Mouse (Mus musculus) CH12.LX (cell line): Measurements from ENCODE around the gene Ddx39. TPM values are rescaled to one million over a fixed set of nuclear protein-coding genes. Genes with fewer than 3 reads are reported as not detected.

ENCODE experiments used
- DNase-seq: peaks from one replicate; pipeline ENCODE4 v3.0.0-alpha.2; 2013; ENCODE audit errors: extremely low read depth
- H3K27ac ChIP-seq: 2 replicates; pipeline ENCODE4 v1.5.1; 2012; ENCODE audit warnings: low read depth, mild to moderate bottlenecking, control low read depth, moderate library complexity; ENCODE audit not compliant: insufficient read depth
- H3K27me3 ChIP-seq: replicated peaks from 2 replicates; pipeline ENCODE3; 2012; ENCODE audit warnings: inconsistent platforms
- H3K36me3 ChIP-seq, 2 experiments: replicated peaks in 1 of 2; 2 replicates each; pipeline versions ENCODE3 to v1.6.1; 2012; ENCODE audit warnings: inconsistent platforms in 1 of 2, low read length in 1 of 2, mild to moderate bottlenecking in 1 of 2, mixed read lengths in 1 of 2, moderate library complexity in 1 of 2; ENCODE audit not compliant: control insufficient read depth in 1 of 2, insufficient read depth in 1 of 2
- H3K4me1 ChIP-seq, 2 experiments: 2 replicates each; pipeline ENCODE4 v1.6.1; 2012; ENCODE audit warnings: inconsistent platforms in 1 of 2, moderate library complexity in 1 of 2; ENCODE audit not compliant: insufficient read depth in 2 of 2, control insufficient read depth in 1 of 2
- H3K4me2 ChIP-seq: 2 replicates; pipeline ENCODE4 v1.6.1; 2012; ENCODE audit warnings: low read depth, mild to moderate bottlenecking, control low read depth; ENCODE audit not compliant: poor library complexity, insufficient read depth, severe bottlenecking
- H3K4me3 ChIP-seq, 3 experiments: fragments of 150-350 bp in 1 of 3; sonication (generic) in 1 of 3; replicated peaks in 1 of 3; 2 replicates each; pipeline versions ENCODE3 to v1.5.1; 2011 to 2012; ENCODE audit warnings: low read depth in 2 of 3, low read length in 2 of 3, mild to moderate bottlenecking in 2 of 3, moderate library complexity in 2 of 3, control low read depth in 1 of 3, improper control_type of control experiment in 1 of 3, inconsistent platforms in 1 of 3, mixed read lengths in 1 of 3; ENCODE audit not compliant: poor library complexity in 1 of 3
- H3K79me2 ChIP-seq: replicated peaks from 2 replicates; pipeline ENCODE4 v1.6.1; 2012; ENCODE audit warnings: mild to moderate bottlenecking, moderate library complexity; ENCODE audit not compliant: control insufficient read depth, poor library complexity, insufficient read depth, severe bottlenecking; ENCODE audit errors: extremely low read depth
- H3K9ac ChIP-seq: 2 replicates; pipeline ENCODE4 v1.6.1; 2012; ENCODE audit warnings: low read depth, mild to moderate bottlenecking, control low read depth, moderate library complexity; ENCODE audit not compliant: insufficient read depth
- H3K9me3 ChIP-seq: replicated peaks from 2 replicates; pipeline ENCODE3; 2012; ENCODE audit warnings: low read length, inconsistent platforms, mixed read lengths
- BHLHE40 ChIP-seq: IDR thresholded peaks from 2 replicates; pipeline ENCODE4 v1.6.1; 2011; ENCODE audit warnings: mild to moderate bottlenecking, low read depth, low read length, improper control_type of control experiment
- ELF1 ChIP-seq: IDR thresholded peaks from 2 replicates; pipeline ENCODE4 v1.6.1; 2014; ENCODE audit warnings: low read depth, mild to moderate bottlenecking, inconsistent platforms, low read length, improper control_type of control experiment
- JUN ChIP-seq: IDR thresholded peaks from 2 replicates; pipeline ENCODE4 v1.6.1; 2011; ENCODE audit warnings: low read depth, mild to moderate bottlenecking, low read length, improper control_type of control experiment, moderate library complexity; ENCODE audit not compliant: insufficient read depth
- MAX ChIP-seq: IDR thresholded peaks from 2 replicates; pipeline ENCODE4 v1.6.1; 2011; ENCODE audit warnings: low read length, improper control_type of control experiment
- NRF1 ChIP-seq: IDR thresholded peaks from 2 replicates; pipeline ENCODE4 v1.6.1; 2014; ENCODE audit warnings: low read depth, mild to moderate bottlenecking, inconsistent platforms, low read length, improper control_type of control experiment, moderate library complexity
- POLR2A ChIP-seq: IDR thresholded peaks from 2 replicates; pipeline ENCODE4 v1.6.1; 2011; ENCODE audit warnings: low read depth, mild to moderate bottlenecking, improper control_type of control experiment, low read length
- RAD21 ChIP-seq: IDR thresholded peaks from 2 replicates; pipeline ENCODE4 v1.6.1; 2011; ENCODE audit warnings: low read depth, mild to moderate bottlenecking, low read length, improper control_type of control experiment, moderate library complexity
- RCOR1 ChIP-seq: conservative IDR thresholded peaks from 2 replicates; pipeline ENCODE4 v1.6.1; 2012; ENCODE audit warnings: low read depth, mild to moderate bottlenecking, inconsistent platforms, low read length, improper control_type of control experiment
- TBP ChIP-seq: conservative IDR thresholded peaks from 2 replicates; pipeline ENCODE4 v1.6.1; 2011; ENCODE audit warnings: low read depth, low read length, improper control_type of control experiment
- TCF12 ChIP-seq: IDR thresholded peaks from 2 replicates; pipeline ENCODE4 v1.6.1; 2014; ENCODE audit warnings: low read depth, mild to moderate bottlenecking, inconsistent platforms, low read length, improper control_type of control experiment
- UBTF ChIP-seq: IDR thresholded peaks from 2 replicates; pipeline ENCODE4 v1.6.1; 2012; ENCODE audit warnings: low read depth, mild to moderate bottlenecking, inconsistent platforms, low read length, improper control_type of control experiment, moderate library complexity
- USF1 ChIP-seq: IDR thresholded peaks from 2 replicates; pipeline ENCODE4 v1.6.1; 2014; ENCODE audit warnings: low read depth, mild to moderate bottlenecking, inconsistent platforms, low read length, improper control_type of control experiment
- dilution Hi-C: fragments of 300-500 bp; cut with MboI; formaldehyde crosslinking; loops from 2 replicates; pipeline ENCODE4 v1.14.3; 2020; ENCODE audit warnings: low sequenced_read_pairs; ENCODE audit not compliant: extremely low pct_unique_long_range_greater_than_20kb, extremely low pct_ligation_motif_present
- in situ Hi-C: fragments of 300-500 bp; cut with MboI; formaldehyde crosslinking; loops from 3 replicates; pipeline ENCODE4 v1.14.3; 2019; ENCODE audit warnings: low sequenced_read_pairs, low pct_ligation_motif_present, low pct_unique_long_range_greater_than_20kb, mixed read lengths
- polyA plus RNA-seq: library from polyadenylated mRNA; unstranded; fragments of >175 nt; gene quantifications from 2 replicates; pipeline ENCODE4 v1.2.1, GENCODE M21; 2012; ENCODE audit warnings: low read depth; ENCODE audit not compliant: insufficient read length
- total RNA-seq, 2 experiments: library from RNA; depleted of rRNA; stranded (reverse); fragments of 300-350 nt in 1 of 2; fragments of >200 nt in 1 of 2; gene quantifications; 2 replicates each; pipeline ENCODE4 v1.2.3; 2012 to 2014

Ddx39 gene
- total and polyA plus RNA-seq, 3 experiments: 194 to 339 (median 231) TPM

DNA sequence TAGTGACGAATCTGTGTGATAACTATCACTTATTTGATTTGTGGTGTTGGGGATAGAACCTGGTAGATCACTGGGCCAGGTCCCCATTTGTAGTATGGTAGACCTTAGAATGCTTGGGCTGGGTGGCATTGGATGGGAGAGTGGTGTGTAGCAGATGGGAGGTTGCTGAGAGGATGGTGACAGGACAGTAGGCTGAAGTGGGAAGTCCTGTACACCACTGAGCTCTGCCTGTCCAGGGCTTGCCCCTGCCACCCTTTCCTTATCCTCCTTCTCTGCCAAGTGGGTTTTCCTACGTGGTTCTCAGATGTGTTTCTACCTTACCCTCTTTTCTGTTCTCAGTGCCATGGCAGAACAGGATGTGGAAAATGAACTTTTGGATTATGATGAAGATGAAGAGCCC is 4.1 kb downstream of the Ddx39 start:
- dilution Hi-C loops: no loop called here
- TF ChIP-seq USF1 (no peak), POLR2A (no peak), ELF1 (no peak), TCF12 (no peak), NRF1 (no peak), BHLHE40 (no peak), UBTF (no peak), JUN (no peak), RCOR1 (no peak)
- peaks cover 51 to 66% of the 10 kb centered on the region in 2 experiments for H3K36me3 ChIP-seq
- H3K4me3 ChIP-seq: no peak overlapping the region
- no peak overlapping the region for H3K27ac ChIP-seq
- DNase-seq: no peak
- H3K79me2 ChIP-seq: peaks cover 50% of the 10 kb centered on the region
- no peak overlapping the region for H3K4me2 ChIP-seq
- H3K9ac ChIP-seq: no peak overlapping the region
- in situ Hi-C loops: no loop called here
- peaks cover 10 to 36% of the 10 kb centered on the region in 2 experiments for H3K4me1 ChIP-seq
- no peaks in the 10 kb centered on the region for H3K27me3 ChIP-seq
- H3K9me3 ChIP-seq: no peaks in the 10 kb centered on the region

DNA sequence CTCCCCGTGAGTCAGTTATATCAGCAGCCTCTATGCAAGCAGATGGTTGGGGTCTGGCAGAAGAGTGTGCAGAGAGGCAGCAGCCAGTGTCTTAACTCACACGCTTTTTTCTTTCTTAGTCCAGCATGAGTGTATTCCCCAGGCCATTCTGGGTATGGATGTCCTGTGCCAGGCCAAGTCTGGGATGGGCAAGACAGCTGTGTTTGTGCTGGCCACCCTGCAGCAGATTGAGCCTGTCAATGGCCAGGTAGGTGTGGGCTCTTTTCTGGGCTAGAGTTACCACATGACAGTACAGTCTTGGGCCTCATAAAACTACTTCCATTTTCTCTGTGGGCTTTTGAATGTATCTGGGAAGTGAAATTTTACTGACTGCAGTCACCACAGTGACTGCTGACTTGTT is 4.7 kb downstream of the Ddx39 start:
- no peak overlapping the region for H3K9ac ChIP-seq
- TF ChIP-seq TBP (no peak), RAD21 (no peak)
- H3K9me3 ChIP-seq: no peaks in the 10 kb centered on the region
- no peaks in the 10 kb centered on the region for H3K27me3 ChIP-seq
- peaks cover 12 to 37% of the 10 kb centered on the region in 2 experiments for H3K4me1 ChIP-seq
- no peak for DNase-seq
- no peak overlapping the region for H3K4me2 ChIP-seq
- in situ Hi-C loops (loop anchor here (10.0 kb wide), 1 partner anchor 65 kb away; no protein-coding TSS in a partner anchor), dilution Hi-C loops (no loop called here)
- peaks cover 50% of the 10 kb centered on the region for H3K79me2 ChIP-seq
- H3K4me3 ChIP-seq: no peak overlapping the region
- H3K36me3 ChIP-seq: peaks cover 57 to 73% of the 10 kb centered on the region in 2 experiments
- no peak overlapping the region for H3K27ac ChIP-seq

DNA sequence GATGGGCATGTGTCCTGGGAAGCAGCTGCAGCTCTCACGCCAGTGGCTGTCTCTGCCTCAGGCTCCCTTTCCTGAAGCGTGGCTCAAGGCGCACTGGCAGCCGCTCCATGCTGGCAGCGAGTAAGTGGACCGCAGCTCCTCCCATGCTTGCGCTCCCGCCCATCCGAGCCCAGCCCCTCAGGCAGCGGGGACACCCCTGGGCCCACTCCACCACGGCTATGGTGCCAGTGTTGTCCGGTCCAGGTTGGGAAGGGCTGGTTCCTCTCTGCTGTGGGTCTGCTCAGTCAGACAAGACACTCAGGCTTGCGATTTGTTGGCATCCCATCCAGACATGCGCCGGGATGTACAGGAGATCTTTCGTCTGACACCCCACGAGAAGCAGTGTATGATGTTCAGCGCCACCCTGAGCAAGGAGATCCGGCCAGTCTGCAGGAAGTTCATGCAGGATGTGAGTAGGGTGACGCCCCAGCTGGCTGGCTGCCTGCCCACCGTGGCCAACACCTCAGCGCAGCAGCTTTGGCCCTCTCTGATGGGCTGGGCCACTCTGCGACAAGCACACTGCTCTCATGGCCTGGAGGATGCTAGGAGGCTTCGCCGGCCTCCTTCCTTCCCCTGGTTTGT is 6.5 kb downstream of the Ddx39 start:
- Histone ChIP-seq H3K4me3 (no peak overlapping the region), H3K4me2 (no peak overlapping the region), H3K4me1 (peaks cover 12 to 34% of the 10 kb centered on the region in 2 experiments), H3K36me3 (peaks cover 71 to 88% of the 10 kb centered on the region in 2 experiments), H3K9me3 (no peaks in the 10 kb centered on the region), H3K27me3 (no peaks in the 10 kb centered on the region), H3K9ac (no peak overlapping the region), H3K27ac (no peak overlapping the region), H3K79me2 (peaks cover 39% of the 10 kb centered on the region)
- TF ChIP-seq POLR2A (peak; percentile 19; the same call in 1 of the 2 replicates), MAX (no peak)
- dilution Hi-C loops: no loop called here
- no peak for DNase-seq
- in situ Hi-C loops: loop anchor here (10.0 kb wide), 1 partner anchor 63 kb away; no protein-coding TSS in a partner anchor
